Mouse (Mus musculus) right cerebral cortex, adult 18-20 months (tissue): ENCODE data around the gene Lst1.
A peak's percentile ranks its signal among the peaks of the same experiment; 100 is the strongest.
"Not testable (repeated sequence)": the region's sequence is repeated elsewhere in the genome, so short reads cannot be mapped to it uniquely, and the experiment has no call there.

ENCODE experiments used
- DNase-seq: peaks from one replicate; pipeline ENCODE4 v3.0.0; 2022; ENCODE audit warnings: mixed read lengths

The Lst1 gene

GRCm38 (mm10) chr17:35187959-35188610 is at the start of gene Lst1:
Lst1 (minus strand) TSS chr17:35188439.
- DNase-seq: no peak

GRCm38 (mm10) chr17:35237504-35237903 is 49.3 kb upstream of the Lst1 start:
- no peak for DNase-seq

GRCm38 (mm10) chr17:35236996-35237395 is 48.8 kb upstream of the Lst1 start:
- no peak for DNase-seq

GRCm38 (mm10) chr17:35236390-35236746 is 48.1 kb upstream of the Lst1 start:
- peak; percentile 98 for DNase-seq

- peak; percentile 95 for DNase-seq
These were observed 47.6 kb upstream of the Lst1 start, which contains the start of gene Nfkbil1 for GRCm38 (mm10) chr17:35235614-35236389. Nfkbil1 (minus strand) TSS chr17:35235792.

- DNase-seq: no peak
These were observed 46.7 kb upstream of the Lst1 start for GRCm38 (mm10) chr17:35234903-35235302.

GRCm38 (mm10) chr17:35234090-35234489 is 45.9 kb upstream of the Lst1 start:
- not testable (repeated sequence) for DNase-seq

- no peak for DNase-seq
These were observed 45.1 kb upstream of the Lst1 start, which contains the start of gene Atp6v1g2 for GRCm38 (mm10) chr17:35233114-35233980. Atp6v1g2 (plus strand) TSS chr17:35233660.

GRCm38 (mm10) chr17:35232659-35233058 is 44.4 kb upstream of the Lst1 start:
- no peak for DNase-seq

GRCm38 (mm10) chr17:35232043-35232442 is 43.8 kb upstream of the Lst1 start:
- peak; percentile 76 for DNase-seq

GRCm38 (mm10) chr17:35231022-35231421 is 42.8 kb upstream of the Lst1 start:
- no peak for DNase-seq

GRCm38 (mm10) chr17:35226561-35227046 is 38.4 kb upstream of the Lst1 start:
- no peak for DNase-seq

GRCm38 (mm10) chr17:35225456-35225855 is 37.2 kb upstream of the Lst1 start:
- no peak for DNase-seq

- DNase-seq: no peak
These were observed 36.4 kb upstream of the Lst1 start for GRCm38 (mm10) chr17:35224641-35225040.

- no peak for DNase-seq
These were observed 34.1 kb upstream of the Lst1 start for GRCm38 (mm10) chr17:35222299-35222698.

GRCm38 (mm10) chr17:35220156-35220952 is 32.1 kb upstream of the Lst1 start, which contains the start of gene Gm16181:
Gm16181 (plus strand) TSS chr17:35220834.
- DNase-seq: no peak

- peak; percentile 34 for DNase-seq
These were observed 31.4 kb upstream of the Lst1 start for GRCm38 (mm10) chr17:35219601-35220041.

- DNase-seq: no peak
These were observed 30.4 kb upstream of the Lst1 start for GRCm38 (mm10) chr17:35218516-35219193.

GRCm38 (mm10) chr17:35213071-35213470 is 24.8 kb upstream of the Lst1 start:
- no peak for DNase-seq

- no peak for DNase-seq
These were observed 22.4 kb upstream of the Lst1 start for GRCm38 (mm10) chr17:35210593-35210992.

- no peak for DNase-seq
These were observed 21.7 kb upstream of the Lst1 start for GRCm38 (mm10) chr17:35209785-35210535.
